Comparison of ENCODE assay signal across 9 mouse cellular contexts in genomic region chr2:145557361-145557931, GRCm38 (mm10).
DNase-seq lines count a peak whose midpoint lies in the region; ATAC-seq and TF ChIP-seq lines count a peak whose summit lies in the region.
"Had no signal": no experiment of that assay in that cellular context is flagged by ENCODE, and none has a peak within 500 bp of the region (broad histone marks: within the 10 kb centered on the region; RNA-seq: fewer than 3 reads in every experiment).

No protein-coding gene starts in this region.

- H3K9me3 ChIP-seq in hindbrain, embryonic 14.5 days (ENCODE audit: control insufficient read depth, low read length): no peaks in the 10 kb centered on the region
- no peaks in the 10 kb centered on the region for H3K9me3 ChIP-seq in hindbrain, embryonic 13.5 days
- H3K9me3 ChIP-seq in E14TG2a.4 (ENCODE audit: low read length): peaks cover 5% of the 10 kb centered on the region; the same call in 1 of the 2 replicates
- no peaks in the 10 kb centered on the region for H3K9me3 ChIP-seq in limb, embryonic 14.5 days (ENCODE audit: control insufficient read depth, low read length)
- H3K9me3 ChIP-seq: embryonic facial prominence, embryonic 12.5 days had no signal

- peak; percentile 55 for DNase-seq in hindbrain, embryonic 14.5 days (ENCODE audit: low spot score)
- peak; percentile 3 to 20 for DNase-seq in heart, postnatal 36 days
- DNase-seq in limb, embryonic 14.5 days (ENCODE audit: low spot score): peak; percentile 53
- DNase-seq in splenic B cell, adult 2 months (ENCODE audit: low read depth, low spot score): peak; percentile 5
- no peak for DNase-seq in gastrocnemius, postnatal 10 days

- intact Hi-C loops in heart, postnatal 36 days (cut with DNase I): loop anchor here (1.0 kb wide), 1 partner anchor 31 kb away; no protein-coding TSS in a partner anchor

- H3K4me2 ChIP-seq in hindbrain, embryonic 14.5 days (replicated peaks): no peak overlapping the region
- no peak overlapping the region for H3K4me2 ChIP-seq in hindbrain, embryonic 13.5 days
- H3K4me2 ChIP-seq in limb, embryonic 14.5 days (replicated peaks; ENCODE audit: low read depth, low read length, severe bottlenecking): no peak overlapping the region
- H3K4me2 ChIP-seq: embryonic facial prominence, embryonic 12.5 days had no signal

- no peak for TF ChIP-seq POLR2A in bone marrow macrophage, adult 2 months (IDR thresholded peaks at IDR 0.05; ENCODE audit: borderline replicate concordance, low read depth, low read length)
- TF ChIP-seq POLR2A in limb, embryonic 14.5 days (IDR thresholded peaks at IDR 0.05; ENCODE audit: borderline replicate concordance, extremely low read depth, insufficient read depth, insufficient read length): no peak

- peak; percentile 29; the same call in 1 of the 2 replicates for TF ChIP-seq CTCF in E14TG2a.4 (conservative IDR thresholded peaks at IDR 0.05; ENCODE audit: low read length)
- TF ChIP-seq CTCF in bone marrow macrophage, adult 2 months (IDR thresholded peaks at IDR 0.05; ENCODE audit: low read depth, low read length): peak; percentile 22; the same call in 1 of the 2 replicates

- WGBS in hindbrain, embryonic 14.5 days: 52% methylated on average over 1 of the region's 1 CpGs
- 25% methylated on average over 1 of the region's 1 CpGs for WGBS in hindbrain, embryonic 13.5 days
- 21% methylated on average over 1 of the region's 1 CpGs for WGBS in limb, embryonic 14.5 days

- no peak overlapping the region for H3K9ac ChIP-seq in hindbrain, embryonic 14.5 days
- H3K9ac ChIP-seq in hindbrain, embryonic 13.5 days: no peak overlapping the region
- no peak overlapping the region for H3K9ac ChIP-seq in limb, embryonic 14.5 days (ENCODE audit: low read depth, low read length, severe bottlenecking)
- H3K9ac ChIP-seq: embryonic facial prominence, embryonic 12.5 days had no signal

- ATAC-seq in hindbrain, embryonic 14.5 days (ENCODE audit: low FRiP score): no peak
- ATAC-seq in hindbrain, embryonic 13.5 days (ENCODE audit: low FRiP score): no peak
- ATAC-seq in limb, embryonic 14.5 days (ENCODE audit: low FRiP score, low read depth): no peak

- no peaks in the 10 kb centered on the region for H3K4me1 ChIP-seq in hindbrain, embryonic 14.5 days (replicated peaks; ENCODE audit: control insufficient read depth, insufficient read depth, low read length)
- H3K4me1 ChIP-seq in hindbrain, embryonic 13.5 days (replicated peaks): no peaks in the 10 kb centered on the region
- no peaks in the 10 kb centered on the region for H3K4me1 ChIP-seq in E14TG2a.4 (replicated peaks; ENCODE audit: low read depth, low read length)
- H3K4me1 ChIP-seq in bone marrow macrophage, adult 2 months (ENCODE audit: control insufficient read depth, insufficient read depth, low read length): no peaks in the 10 kb centered on the region
- no peaks in the 10 kb centered on the region for H3K4me1 ChIP-seq in limb, embryonic 14.5 days (ENCODE audit: control insufficient read depth, insufficient read depth, low read length)

- H3K4me3 ChIP-seq in hindbrain, embryonic 14.5 days (replicated peaks; ENCODE audit: low read length): no peak overlapping the region
- H3K4me3 ChIP-seq in hindbrain, embryonic 13.5 days: no peak overlapping the region
- no peak overlapping the region for H3K4me3 ChIP-seq in E14TG2a.4 (replicated peaks; ENCODE audit: low read length)
- H3K4me3 ChIP-seq in bone marrow macrophage, adult 2 months (ENCODE audit: insufficient read depth, low read length): no peak overlapping the region
- no peak overlapping the region for H3K4me3 ChIP-seq in limb, embryonic 14.5 days (replicated peaks; ENCODE audit: low read length)
- H3K4me3 ChIP-seq: embryonic facial prominence, embryonic 12.5 days had no signal

- H3K27ac ChIP-seq in hindbrain, embryonic 14.5 days: no peak overlapping the region
- no peak overlapping the region for H3K27ac ChIP-seq in hindbrain, embryonic 13.5 days
- no peak overlapping the region for H3K27ac ChIP-seq in bone marrow macrophage, adult 2 months (ENCODE audit: insufficient read depth, low read depth, low read length)
- H3K27ac ChIP-seq in limb, embryonic 14.5 days (replicated peaks; ENCODE audit: low read depth, low read length): no peak overlapping the region
- H3K27ac ChIP-seq: embryonic facial prominence, embryonic 12.5 days had no signal

- H3K27me3 ChIP-seq in hindbrain, embryonic 14.5 days (ENCODE audit: control insufficient read depth, insufficient read depth, low read length): no peaks in the 10 kb centered on the region
- no peaks in the 10 kb centered on the region for H3K27me3 ChIP-seq in hindbrain, embryonic 13.5 days
- no peaks in the 10 kb centered on the region for H3K27me3 ChIP-seq in E14TG2a.4 (ENCODE audit: insufficient read depth, low read length)
- no peaks in the 10 kb centered on the region for H3K27me3 ChIP-seq in limb, embryonic 14.5 days (ENCODE audit: control insufficient read depth, insufficient read depth, low read length)
- no peaks in the 10 kb centered on the region for H3K27me3 ChIP-seq in splenic B cell, adult 2 months (ENCODE audit: control insufficient read depth, insufficient read depth, low read length, poor library complexity, severe bottlenecking)
- H3K27me3 ChIP-seq: embryonic facial prominence, embryonic 12.5 days had no signal

- no peaks in the 10 kb centered on the region for H3K36me3 ChIP-seq in hindbrain, embryonic 14.5 days (replicated peaks; ENCODE audit: control insufficient read depth, insufficient read depth)
- no peaks in the 10 kb centered on the region for H3K36me3 ChIP-seq in hindbrain, embryonic 13.5 days
- H3K36me3 ChIP-seq in E14TG2a.4 (ENCODE audit: insufficient read depth, low read length): no peaks in the 10 kb centered on the region
- H3K36me3 ChIP-seq in limb, embryonic 14.5 days (ENCODE audit: control insufficient read depth, insufficient read depth, low read length): no peaks in the 10 kb centered on the region
- H3K36me3 ChIP-seq in splenic B cell, adult 2 months (ENCODE audit: control insufficient read depth, insufficient read depth, low read length, poor library complexity, severe bottlenecking): no peaks in the 10 kb centered on the region
- H3K36me3 ChIP-seq: embryonic facial prominence, embryonic 12.5 days had no signal
